Mouse (Mus musculus) stomach, postnatal 0 days (tissue): ENCODE data around the gene Cd3eap. TPM values are rescaled to one million over a fixed set of nuclear protein-coding genes. Genes with fewer than 3 reads are reported as not detected.

Experiments
- ATAC-seq: fragments of 200-750 bp; cut with Nextera tagmentation; 2 replicates; pipeline ENCODE4 v1.8.0; 2017; ENCODE audit not compliant: low FRiP score, low TSS enrichment
- DNase-seq: peaks from one replicate; pipeline ENCODE4 v3.0.0-alpha.2; 2016; ENCODE audit warnings: low spot score
- H3K27ac ChIP-seq: fragments of 300-500 bp; sonication (generic); replicated peaks from 2 replicates; pipeline ENCODE4 v1.5.1; 2014; ENCODE audit warnings: mild to moderate bottlenecking, control low read depth
- H3K27me3 ChIP-seq: fragments of 300-500 bp; sonication (generic); 2 replicates; pipeline ENCODE4 v1.6.1; 2014; ENCODE audit warnings: low read length; ENCODE audit not compliant: control insufficient read depth, insufficient read depth
- H3K36me3 ChIP-seq: fragments of 300-500 bp; sonication (generic); 2 replicates; pipeline ENCODE4 v1.6.1; 2014; ENCODE audit warnings: low read length, mixed read lengths; ENCODE audit not compliant: control insufficient read depth, insufficient read depth
- H3K4me1 ChIP-seq: fragments of 300-500 bp; sonication (generic); replicated peaks from 2 replicates; pipeline ENCODE4 v1.6.1; 2014; ENCODE audit warnings: antibody characterized with exemption; ENCODE audit not compliant: control insufficient read depth, insufficient read depth
- H3K4me2 ChIP-seq: fragments of 300-500 bp; sonication (generic); replicated peaks from 2 replicates; pipeline ENCODE4 v1.6.1; 2014; ENCODE audit warnings: low read depth, mild to moderate bottlenecking, control low read depth, moderate library complexity
- H3K4me3 ChIP-seq: fragments of 300-500 bp; sonication (generic); 2 replicates; pipeline ENCODE4 v1.5.1; 2014; ENCODE audit warnings: low read depth, low read length, control low read depth
- H3K9ac ChIP-seq: fragments of 300-500 bp; sonication (generic); 2 replicates; pipeline ENCODE4 v1.6.1; 2014; ENCODE audit warnings: mild to moderate bottlenecking, low read length, control low read depth, mixed read lengths
- H3K9me3 ChIP-seq: fragments of 300-500 bp; sonication (generic); 2 replicates; pipeline ENCODE4 v1.6.1; 2016; ENCODE audit warnings: low read length; ENCODE audit not compliant: control insufficient read depth
- CTCF ChIP-seq: IDR thresholded peaks from 2 replicates; pipeline ENCODE4 v1.5.1; 2016; ENCODE audit warnings: antibody characterized with exemption, low read depth, mild to moderate bottlenecking, moderate library complexity
- EP300 ChIP-seq: optimal IDR thresholded peaks from 2 replicates; pipeline ENCODE3; 2016; ENCODE audit warnings: antibody characterized with exemption
- WGBS: fragments of 180-500 bp; shearing (Covaris S2); extraction: QIAGEN DNeasy Blood & Tissue Kit; methylation state at CpG from one replicate; pipeline ENCODE4 v1.1.7; 2014; 5-methylcytosine and 5-hydroxymethylcytosine counted together
- polyA plus RNA-seq: library from polyadenylated mRNA; unstranded; fragments of >200 nt; fragmentation: Nextera tagmentation; extraction: Ambion mirVana; gene quantifications from 2 replicates; pipeline ENCODE4 v1.2.1, GENCODE M21; 2015

Cd3eap gene
- polyA plus RNA-seq, 1 experiment from 2014 or later: 13.4 TPM

GRCm38 (mm10) chr7:19354991-19355390 is 4.3 kb downstream of the Cd3eap start:
- ATAC-seq (no peak), DNase-seq (no peak)
- Histone ChIP-seq H3K27ac (no peak overlapping the region), H3K36me3 (peaks cover 12% of the 10 kb centered on the region; the same call in 1 of the 2 replicates), H3K9ac (no peak overlapping the region), H3K4me2 (no peak overlapping the region), H3K4me1 (no peaks in the 10 kb centered on the region), H3K9me3 (no peaks in the 10 kb centered on the region), H3K4me3 (no peak overlapping the region), H3K27me3 (no peaks in the 10 kb centered on the region)
- 92% methylated on average over 5 of the region's 5 CpGs for WGBS
- TF ChIP-seq EP300 (no peak), CTCF (no peak)

GRCm38 (mm10) chr7:19350221-19350620 is 9.1 kb downstream of the Cd3eap start:
- 90% methylated on average over 8 of the region's 8 CpGs for WGBS
- TF ChIP-seq EP300 (no peak), CTCF (no peak)
- Histone ChIP-seq H3K9me3 (no peaks in the 10 kb centered on the region), H3K27me3 (no peaks in the 10 kb centered on the region), H3K4me2 (no peak overlapping the region), H3K27ac (no peak overlapping the region), H3K9ac (no peak overlapping the region), H3K4me3 (no peak overlapping the region), H3K36me3 (peaks cover 12% of the 10 kb centered on the region; the same call in 1 of the 2 replicates), H3K4me1 (no peaks in the 10 kb centered on the region)
- DNase-seq (no peak), ATAC-seq (no peak)

GRCm38 (mm10) chr7:19349188-19349915 is 9.9 kb downstream of the Cd3eap start:
- H3K4me3 ChIP-seq: no peak overlapping the region
- TF ChIP-seq CTCF (no peak), EP300 (no peak)
- WGBS: 84% methylated on average over 13 of the region's 13 CpGs
- no peak for DNase-seq
- no peak for ATAC-seq
- H3K27ac ChIP-seq: no peak overlapping the region
- no peak overlapping the region for H3K9ac ChIP-seq
- H3K4me2 ChIP-seq: no peak overlapping the region
- H3K27me3 ChIP-seq: no peaks in the 10 kb centered on the region
- H3K36me3 ChIP-seq: peaks cover 9% of the 10 kb centered on the region; the same call in 1 of the 2 replicates
- H3K4me1 ChIP-seq: no peaks in the 10 kb centered on the region
- no peaks in the 10 kb centered on the region for H3K9me3 ChIP-seq

- H3K36me3 ChIP-seq: 0 out of 2 replicates have a peak, but pooled peaks cover under 1% of the 10 kb centered on the region
- H3K4me1 ChIP-seq: 0 out of 2 replicates have a peak, but pooled peaks cover 2% of the 10 kb centered on the region
- peak overlapping the region; percentile 72 for H3K4me3 ChIP-seq
- no peaks in the 10 kb centered on the region for H3K27me3 ChIP-seq
- ATAC-seq (peak; percentile 95), DNase-seq (peak; percentile 98)
- peak overlapping the region; percentile 63 for H3K4me2 ChIP-seq
- H3K9ac ChIP-seq: peak overlapping the region; percentile 80
- peak overlapping the region; percentile 87 for H3K27ac ChIP-seq
- WGBS: under 1% methylated on average over 31 of the region's 31 CpGs
- no peaks in the 10 kb centered on the region for H3K9me3 ChIP-seq
- TF ChIP-seq EP300: no peak
- TF ChIP-seq CTCF: no peak
Observed at GRCm38 (mm10) chr7:19344938-19345471, 14.3 kb downstream of the Cd3eap start.

- Histone ChIP-seq H3K4me3 (peak within 1 kb of the TSS; percentile 72), H3K27ac (peak within 1 kb of the TSS; percentile 87), H3K27me3 (no peaks in the 10 kb centered on the region), H3K36me3 (no peaks in the 10 kb centered on the region), H3K4me1 (0 out of 2 replicates have a peak, but pooled peaks cover 2% of the 10 kb centered on the region), H3K4me2 (peak within 1 kb of the TSS; percentile 63), H3K9me3 (no peaks in the 10 kb centered on the region), H3K9ac (peak within 1 kb of the TSS; percentile 80)
- DNase-seq (peak; percentile 27), ATAC-seq (peak; percentile 4; the same call in 1 of the 2 replicates)
- WGBS: 19% methylated on average over 12 of the region's 12 CpGs
- no peak for TF ChIP-seq CTCF
- TF ChIP-seq EP300: no peak
Observed at GRCm38 (mm10) chr7:19344237-19344847, 14.9 kb downstream of the Cd3eap start, which contains the start of gene Ercc1. Gene Ercc1 (plus strand): TSS chr7:19344778.
